ENCODE assay signal across 8 mouse cellular contexts in the genomic region with DNA sequence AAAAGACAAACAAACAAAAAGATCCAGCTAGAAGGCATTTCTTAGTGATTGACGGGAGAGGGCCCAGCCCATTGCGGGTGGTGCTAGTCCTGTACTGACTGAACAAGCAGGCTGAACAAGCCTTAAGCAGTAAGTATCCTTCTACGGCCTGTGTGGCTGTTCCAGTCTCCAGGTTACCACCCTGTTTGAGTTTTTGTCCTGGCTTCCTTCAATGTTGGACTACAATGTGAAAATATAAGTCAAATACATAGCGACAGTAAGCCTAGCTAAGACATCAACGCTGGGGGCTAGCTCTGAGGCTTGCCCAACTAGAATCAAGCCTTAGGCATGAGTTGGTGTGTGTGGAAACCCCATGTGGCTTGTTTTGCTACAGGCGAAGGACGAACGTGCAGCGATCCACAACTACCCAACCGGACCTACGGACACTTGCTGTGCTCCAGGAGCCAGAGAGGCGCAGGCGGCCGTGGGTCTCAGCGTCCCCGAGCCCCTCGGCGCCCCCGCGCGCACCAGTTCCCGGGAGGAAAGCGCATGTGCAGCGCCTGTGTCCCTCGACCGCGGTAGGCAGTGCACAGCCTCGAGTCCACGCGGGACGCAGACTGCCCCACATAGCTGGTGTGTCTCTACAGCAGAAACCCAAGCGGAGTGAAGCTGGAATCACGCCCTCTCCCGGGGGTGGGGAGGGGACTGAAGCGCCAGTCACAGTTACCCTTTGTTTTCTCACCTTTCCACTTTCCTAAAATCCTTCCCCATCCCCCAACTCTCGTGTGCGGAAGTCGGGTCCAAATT. TPM values are rescaled to one million over a fixed set of nuclear protein-coding genes. Genes with fewer than 3 reads are reported as not detected.
A peak's percentile ranks its signal among the peaks of the same experiment; 100 is the strongest.
DNase-seq lines count a peak whose midpoint lies in the region; ATAC-seq and TF ChIP-seq lines count a peak whose summit lies in the region.

No protein-coding gene starts in this region.

- ATAC-seq in embryonic facial prominence, embryonic 11.5 days (replicated peaks; ENCODE audit: insufficient number of reproducible peaks, low FRiP score, low TSS enrichment, low read depth), result peak; percentile 81
- ATAC-seq in midbrain, embryonic 14.5 days (ENCODE audit: low FRiP score, low TSS enrichment), result peak; percentile 82
- peak; percentile 90 for ATAC-seq in stomach, embryonic 16.5 days (ENCODE audit: insufficient read depth, low FRiP score)

- H3K4me1 ChIP-seq in embryonic facial prominence, embryonic 11.5 days (ENCODE audit: control insufficient read depth, insufficient read depth, low read length), result no peaks in the 10 kb centered on the region
- peaks cover 10% of the 10 kb centered on the region for H3K4me1 ChIP-seq in heart, embryonic 10.5 days
- H3K4me1 ChIP-seq in kidney, adult 2 months (ENCODE audit: control insufficient read depth, insufficient read depth, low read length), result peaks cover 7% of the 10 kb centered on the region; the same call in 1 of the 2 replicates
- H3K4me1 ChIP-seq in midbrain, embryonic 14.5 days (ENCODE audit: control insufficient read depth, insufficient read depth, low read length), result peaks cover 6% of the 10 kb centered on the region; the same call in 1 of the 2 replicates
- 0 out of 2 replicates have a peak, but pooled peaks cover 7% of the 10 kb centered on the region for H3K4me1 ChIP-seq in stomach, embryonic 16.5 days (ENCODE audit: control insufficient read depth, insufficient read depth, low read length)

- no peaks in the 10 kb centered on the region for H3K27me3 ChIP-seq in embryonic facial prominence, embryonic 11.5 days (ENCODE audit: control insufficient read depth, insufficient read depth, low read length)
- peaks cover 8% of the 10 kb centered on the region; the same call in 1 of the 2 replicates for H3K27me3 ChIP-seq in heart, embryonic 10.5 days (ENCODE audit: insufficient read depth, poor library complexity, severe bottlenecking)
- no peaks in the 10 kb centered on the region for H3K27me3 ChIP-seq in kidney, adult 2 months (replicated peaks; ENCODE audit: control insufficient read depth, insufficient read depth, low read length)
- no peaks in the 10 kb centered on the region for H3K27me3 ChIP-seq in midbrain, embryonic 14.5 days (ENCODE audit: control insufficient read depth, insufficient read depth, low read length)
- no peaks in the 10 kb centered on the region for H3K27me3 ChIP-seq in stomach, embryonic 16.5 days (ENCODE audit: control insufficient read depth, insufficient read depth, low read length)

- WGBS in embryonic facial prominence, embryonic 11.5 days, result under 1% methylated on average over 38 of the region's 38 CpGs
- 2% methylated on average over 38 of the region's 38 CpGs for WGBS in heart, embryonic 10.5 days
- WGBS in kidney, adult 2 months, result 1% methylated on average over 38 of the region's 38 CpGs
- WGBS in midbrain, embryonic 14.5 days, result under 1% methylated on average over 38 of the region's 38 CpGs
- 1% methylated on average over 38 of the region's 38 CpGs for WGBS in stomach, embryonic 16.5 days

- TF ChIP-seq CTCF in kidney, adult 2 months (conservative IDR thresholded peaks at IDR 0.05; ENCODE audit: insufficient read depth, insufficient read length, low read depth, low read length), result no peak

- peak; percentile 15 for DNase-seq in layer of hippocampus, adult 11-12 months (ENCODE audit: low spot score)
- DNase-seq in layer of hippocampus, adult 9-10 months (ENCODE audit: low spot score), result no peak
- peak; percentile 81 for DNase-seq in embryonic facial prominence, embryonic 11.5 days (ENCODE audit: low spot score)
- DNase-seq in heart, embryonic 10.5 days (ENCODE audit: low spot score), result peak; percentile 87
- DNase-seq in kidney, adult 2 months, result peak; percentile 73
- peak; percentile 53 for DNase-seq in liver
- peak; percentile 79 for DNase-seq in midbrain, embryonic 14.5 days

- H3K36me3 ChIP-seq in embryonic facial prominence, embryonic 11.5 days (replicated peaks; ENCODE audit: control insufficient read depth, insufficient read depth, low read depth, low read length), result no peaks in the 10 kb centered on the region
- no peaks in the 10 kb centered on the region for H3K36me3 ChIP-seq in heart, embryonic 10.5 days
- H3K36me3 ChIP-seq in kidney, adult 2 months (ENCODE audit: control insufficient read depth, insufficient read depth, low read length), result no peaks in the 10 kb centered on the region
- no peaks in the 10 kb centered on the region for H3K36me3 ChIP-seq in midbrain, embryonic 14.5 days (ENCODE audit: control insufficient read depth, insufficient read depth, low read length)
- H3K36me3 ChIP-seq in stomach, embryonic 16.5 days (ENCODE audit: control insufficient read depth, insufficient read depth, low read length), result no peaks in the 10 kb centered on the region

- no peak for TF ChIP-seq POLR2A in kidney, adult 2 months (IDR thresholded peaks at IDR 0.05; ENCODE audit: low read depth, low read length)

- H3K9ac ChIP-seq in embryonic facial prominence, embryonic 11.5 days (replicated peaks; ENCODE audit: low read length), result peak overlapping the region; percentile 83
- H3K9ac ChIP-seq in midbrain, embryonic 14.5 days (replicated peaks; ENCODE audit: low read length), result peak overlapping the region; percentile 75
- peak overlapping the region; percentile 84 for H3K9ac ChIP-seq in stomach, embryonic 16.5 days (ENCODE audit: low read length)

- peak overlapping the region; percentile 96 for H3K4me2 ChIP-seq in embryonic facial prominence, embryonic 11.5 days (ENCODE audit: low read depth, low read length)
- H3K4me2 ChIP-seq in midbrain, embryonic 14.5 days (ENCODE audit: low read length), result peak overlapping the region; percentile 96
- peak overlapping the region; percentile 93 for H3K4me2 ChIP-seq in stomach, embryonic 16.5 days (ENCODE audit: low read depth, low read length)

- peak overlapping the region; percentile 53 for H3K4me3 ChIP-seq in embryonic facial prominence, embryonic 11.5 days (ENCODE audit: low read depth, low read length)
- H3K4me3 ChIP-seq in heart, embryonic 10.5 days, result peak overlapping the region; percentile 67
- peak overlapping the region; percentile 49 for H3K4me3 ChIP-seq in kidney, adult 2 months (ENCODE audit: insufficient read depth, low read depth, low read length)
- peak overlapping the region; percentile 53 for H3K4me3 ChIP-seq in midbrain, embryonic 14.5 days (replicated peaks; ENCODE audit: low read depth, low read length)
- peak overlapping the region; percentile 58 for H3K4me3 ChIP-seq in stomach, embryonic 16.5 days (replicated peaks; ENCODE audit: low read length)

- peak overlapping the region; percentile 70 for H3K27ac ChIP-seq in embryonic facial prominence, embryonic 11.5 days (replicated peaks; ENCODE audit: low read depth, low read length)
- peak overlapping the region; percentile 88 for H3K27ac ChIP-seq in heart, embryonic 10.5 days
- H3K27ac ChIP-seq in kidney, adult 2 months (ENCODE audit: insufficient read depth, low read depth, low read length), result peak overlapping the region; percentile 49
- H3K27ac ChIP-seq in midbrain, embryonic 14.5 days (replicated peaks; ENCODE audit: low read depth, low read length), result peak overlapping the region; percentile 87
- peak overlapping the region; percentile 96 for H3K27ac ChIP-seq in stomach, embryonic 16.5 days (ENCODE audit: low read length)

- H3K9me3 ChIP-seq in embryonic facial prominence, embryonic 11.5 days (replicated peaks; ENCODE audit: control insufficient read depth, low read length), result no peaks in the 10 kb centered on the region
- no peaks in the 10 kb centered on the region for H3K9me3 ChIP-seq in heart, embryonic 10.5 days
- H3K9me3 ChIP-seq in midbrain, embryonic 14.5 days (ENCODE audit: control insufficient read depth, low read length), result no peaks in the 10 kb centered on the region
- H3K9me3 ChIP-seq in stomach, embryonic 16.5 days (replicated peaks; ENCODE audit: control insufficient read depth, low read length), result no peaks in the 10 kb centered on the region

RNA-seq across cellular contexts. Expression of a gene that starts 8.5 kb away (rescaled TPM):
- 86.1 and 97.9 TPM in 2 replicates for polyA plus RNA-seq in embryonic facial prominence, embryonic 11.5 days (2014; fragmentation: Nextera tagmentation; extraction: Ambion mirVana)
- 52.3 and 61.7 TPM in 2 replicates for polyA plus RNA-seq in heart, embryonic 10.5 days (2016; fragmentation: Nextera tagmentation; extraction: Ambion mirVana)
- polyA plus RNA-seq in kidney, adult 2 months (2012; rRNA removed), result 2.5 and 2.9 TPM in 2 replicates
- polyA plus RNA-seq in midbrain, embryonic 14.5 days (2014; fragmentation: Nextera tagmentation; extraction: Ambion mirVana), result 39.5 and 57.3 TPM in 2 replicates
- polyA plus RNA-seq in stomach, embryonic 16.5 days (2015; fragmentation: Nextera tagmentation; extraction: Ambion mirVana), result 50.0 and 51.5 TPM in 2 replicates

RNA-seq across cellular contexts. Expression of a gene that starts 15.2 kb away (rescaled TPM):
- 1,003 and 1,066 TPM in 2 replicates for polyA plus RNA-seq in embryonic facial prominence, embryonic 11.5 days (2014; fragmentation: Nextera tagmentation; extraction: Ambion mirVana)
- 506 and 686 TPM in 2 replicates for polyA plus RNA-seq in heart, embryonic 10.5 days (2016; fragmentation: Nextera tagmentation; extraction: Ambion mirVana)
- 62.9 and 90.0 TPM in 2 replicates for polyA plus RNA-seq in kidney, adult 2 months (2012; rRNA removed)
- 473 and 549 TPM in 2 replicates for polyA plus RNA-seq in midbrain, embryonic 14.5 days (2014; fragmentation: Nextera tagmentation; extraction: Ambion mirVana)
- polyA plus RNA-seq in stomach, embryonic 16.5 days (2015; fragmentation: Nextera tagmentation; extraction: Ambion mirVana), result 504 and 528 TPM in 2 replicates

Comparison
In these comparisons a context has a peak if more than half of its experiments do, and no peak if none do; other contexts are left out.
1. RNA of a gene that starts 8.5 kb away (polyA plus RNA-seq): 86.1 to 97.9 TPM in embryonic facial prominence, embryonic 11.5 days, 52.3 to 61.7 TPM in heart, embryonic 10.5 days, 50.0 to 51.5 TPM in stomach, embryonic 16.5 days and 39.5 to 57.3 TPM in midbrain, embryonic 14.5 days; 2.5 to 2.9 TPM in kidney, adult 2 months; every median in the first group is over 10 times any median in the second.
2. Peak in every context shown above with its lines, with median percentiles within 50 percentile points of each other: ATAC-seq, H3K27ac ChIP-seq, H3K4me2 ChIP-seq, H3K4me3 ChIP-seq and H3K9ac ChIP-seq.